Comparison of ENCODE assay signal across 8 mouse cellular contexts in genomic region chr19:32739686-32740085, GRCm38 (mm10). TPM values are rescaled to one million over a fixed set of nuclear protein-coding genes. Genes with fewer than 3 reads are reported as not detected.
DNase-seq lines count a peak whose midpoint lies in the region; ATAC-seq and TF ChIP-seq lines count a peak whose summit lies in the region.

Gene Atad1, minus strand, starts transcription at chr19:32739786.

- no peak within 1 kb of the TSS for H3K27ac ChIP-seq in kidney, embryonic 16.5 days (ENCODE audit: low read length)
- H3K27ac ChIP-seq in bone marrow, adult 2 months (ENCODE audit: control insufficient read depth, insufficient read depth, low read depth, low read length, poor library complexity), result no peak within 1 kb of the TSS
- no peak within 1 kb of the TSS for H3K27ac ChIP-seq in intestine, postnatal 0 days (ENCODE audit: low read depth, low read length)
- no peak within 1 kb of the TSS for H3K27ac ChIP-seq in midbrain, embryonic 13.5 days

- H3K4me1 ChIP-seq in kidney, embryonic 16.5 days (ENCODE audit: insufficient read depth, low read length), result no peaks in the 10 kb centered on the region
- no peaks in the 10 kb centered on the region for H3K4me1 ChIP-seq in bone marrow, adult 2 months (ENCODE audit: control insufficient read depth, insufficient read depth, low read length)
- no peaks in the 10 kb centered on the region for H3K4me1 ChIP-seq in intestine, postnatal 0 days (replicated peaks; ENCODE audit: control insufficient read depth, insufficient read depth, low read length)
- no peaks in the 10 kb centered on the region for H3K4me1 ChIP-seq in midbrain, embryonic 13.5 days (replicated peaks)

- 93% methylated on average over 4 of the region's 4 CpGs for WGBS in kidney, embryonic 16.5 days
- 81% methylated on average over 4 of the region's 4 CpGs for WGBS in bone marrow, adult 2 months
- 93% methylated on average over 4 of the region's 4 CpGs for WGBS in intestine, postnatal 0 days
- 95% methylated on average over 4 of the region's 4 CpGs for WGBS in midbrain, embryonic 13.5 days

- no peak within 1 kb of the TSS for H3K4me2 ChIP-seq in kidney, embryonic 16.5 days (replicated peaks; ENCODE audit: low read depth, low read length)
- no peak within 1 kb of the TSS for H3K4me2 ChIP-seq in intestine, postnatal 0 days (replicated peaks; ENCODE audit: low read depth)
- no peak within 1 kb of the TSS for H3K4me2 ChIP-seq in midbrain, embryonic 13.5 days (replicated peaks)

- no peak within 1 kb of the TSS for H3K9ac ChIP-seq in kidney, embryonic 16.5 days (replicated peaks; ENCODE audit: low read length)
- no peak within 1 kb of the TSS for H3K9ac ChIP-seq in intestine, postnatal 0 days (ENCODE audit: low read depth, low read length)
- no peak within 1 kb of the TSS for H3K9ac ChIP-seq in midbrain, embryonic 13.5 days (replicated peaks)

- no peaks in the 10 kb centered on the region for H3K36me3 ChIP-seq in kidney, embryonic 16.5 days (ENCODE audit: insufficient read depth, low read length)
- no peaks in the 10 kb centered on the region for H3K36me3 ChIP-seq in intestine, postnatal 0 days (ENCODE audit: control insufficient read depth, insufficient read depth)
- H3K36me3 ChIP-seq in midbrain, embryonic 13.5 days, result no peaks in the 10 kb centered on the region

- no peak for TF ChIP-seq CTCF in bone marrow, adult 2 months (IDR thresholded peaks at IDR 0.05; ENCODE audit: control insufficient read depth, insufficient read depth, low read length)
- no peak for TF ChIP-seq CTCF in intestine, postnatal 0 days (IDR thresholded peaks at IDR 0.05; ENCODE audit: low read depth)

- no peak for ATAC-seq in kidney, embryonic 16.5 days (ENCODE audit: low FRiP score, low TSS enrichment)
- no peak for ATAC-seq in intestine, postnatal 0 days
- ATAC-seq in midbrain, embryonic 13.5 days, result no peak

- no peaks in the 10 kb centered on the region for H3K9me3 ChIP-seq in kidney, embryonic 16.5 days (ENCODE audit: low read length)
- H3K9me3 ChIP-seq in intestine, postnatal 0 days (ENCODE audit: control insufficient read depth), result no peaks in the 10 kb centered on the region
- no peaks in the 10 kb centered on the region for H3K9me3 ChIP-seq in midbrain, embryonic 13.5 days

- no peak within 1 kb of the TSS for H3K4me3 ChIP-seq in kidney, embryonic 16.5 days (ENCODE audit: low read length)
- H3K4me3 ChIP-seq in bone marrow, adult 2 months (replicated peaks; ENCODE audit: control insufficient read depth, low read depth, low read length), result no peak within 1 kb of the TSS
- H3K4me3 ChIP-seq in intestine, postnatal 0 days (ENCODE audit: low read depth, low read length), result no peak within 1 kb of the TSS
- H3K4me3 ChIP-seq in midbrain, embryonic 13.5 days (replicated peaks), result no peak within 1 kb of the TSS

- H3K27me3 ChIP-seq in kidney, embryonic 16.5 days (ENCODE audit: insufficient read depth, low read length), result no peaks in the 10 kb centered on the region
- no peaks in the 10 kb centered on the region for H3K27me3 ChIP-seq in intestine, postnatal 0 days (replicated peaks; ENCODE audit: control insufficient read depth, insufficient read depth, low read length)
- H3K27me3 ChIP-seq in midbrain, embryonic 13.5 days, result no peaks in the 10 kb centered on the region

- no peak for TF ChIP-seq POLR2A in bone marrow, adult 2 months (IDR thresholded peaks at IDR 0.05; ENCODE audit: borderline replicate concordance, control insufficient read depth, low read depth, low read length)

- no peak for DNase-seq in kidney, postnatal 14 days
- no peak for DNase-seq in gastrocnemius, postnatal 4 days (ENCODE audit: low spot score in 2 of 2)
- DNase-seq in cerebellum, postnatal 4 days (ENCODE audit: low spot score in 2 of 2), result no peak
- no peak for DNase-seq in kidney, adult 18-20 months

RNA-seq across cellular contexts. Expression of gene Atad1, which starts in this region (rescaled TPM):
- polyA plus RNA-seq in kidney, embryonic 16.5 days (2015; fragmentation: Nextera tagmentation; extraction: Ambion mirVana), result 88.0 and 90.3 TPM in 2 replicates
- 10.7 and 12.5 TPM in 2 replicates for polyA plus RNA-seq in bone marrow, adult 2 months (2011; ENCODE audit: insufficient read depth, insufficient read length, low replicate concordance, missing spikeins)
- 10 to 100 TPM; 40.5 to 44.7 TPM for total RNA-seq in gastrocnemius, postnatal 4 days (2021)
- 48.5 and 49.6 TPM in 2 replicates for polyA plus RNA-seq in intestine, postnatal 0 days (2015; fragmentation: Nextera tagmentation; extraction: Ambion mirVana)
- polyA plus RNA-seq in midbrain, embryonic 13.5 days (2015; fragmentation: Nextera tagmentation; extraction: Ambion mirVana), result 115 and 133 TPM in 2 replicates
